8 mouse cellular contexts compared by ENCODE assay signal in genomic region chr11:52350924-52351323, GRCm38 (mm10). TPM values are rescaled to one million over a fixed set of nuclear protein-coding genes. Genes with fewer than 3 reads are reported as not detected.
DNase-seq lines count a peak whose midpoint lies in the region; ATAC-seq lines count a peak whose summit lies in the region.

No protein-coding gene starts in this region.

- WGBS in hindbrain, embryonic 10.5 days, result 0% methylated on average over 9 of the region's 9 CpGs
- WGBS in hindbrain, embryonic 12.5 days, result 2% methylated on average over 9 of the region's 9 CpGs
- under 1% methylated on average over 9 of the region's 9 CpGs for WGBS in liver, embryonic 15.5 days (ENCODE audit: insufficient replicate concordance)
- 1% methylated on average over 9 of the region's 9 CpGs for WGBS in stomach, embryonic 16.5 days

- no peaks in the 10 kb centered on the region for H3K9me3 ChIP-seq in hindbrain, embryonic 10.5 days
- H3K9me3 ChIP-seq in hindbrain, embryonic 12.5 days (replicated peaks), result no peaks in the 10 kb centered on the region
- no peaks in the 10 kb centered on the region for H3K9me3 ChIP-seq in liver, embryonic 15.5 days (replicated peaks)
- H3K9me3 ChIP-seq in stomach, embryonic 16.5 days (replicated peaks; ENCODE audit: control insufficient read depth, low read length), result no peaks in the 10 kb centered on the region

- no peaks in the 10 kb centered on the region for H3K27me3 ChIP-seq in hindbrain, embryonic 10.5 days (ENCODE audit: insufficient read depth, poor library complexity, severe bottlenecking)
- H3K27me3 ChIP-seq in hindbrain, embryonic 12.5 days, result no peaks in the 10 kb centered on the region
- H3K27me3 ChIP-seq in liver, embryonic 15.5 days, result no peaks in the 10 kb centered on the region
- H3K27me3 ChIP-seq in stomach, embryonic 16.5 days (ENCODE audit: control insufficient read depth, insufficient read depth, low read length), result no peaks in the 10 kb centered on the region

- H3K4me1 ChIP-seq in hindbrain, embryonic 10.5 days (replicated peaks), result peaks cover 23% of the 10 kb centered on the region
- no peaks in the 10 kb centered on the region for H3K4me1 ChIP-seq in hindbrain, embryonic 12.5 days
- peaks cover 33% of the 10 kb centered on the region for H3K4me1 ChIP-seq in liver, embryonic 15.5 days (replicated peaks)
- H3K4me1 ChIP-seq in stomach, embryonic 16.5 days (ENCODE audit: control insufficient read depth, insufficient read depth, low read length), result peaks cover 2% of the 10 kb centered on the region

- no peaks in the 10 kb centered on the region for H3K36me3 ChIP-seq in hindbrain, embryonic 10.5 days
- no peaks in the 10 kb centered on the region for H3K36me3 ChIP-seq in hindbrain, embryonic 12.5 days
- H3K36me3 ChIP-seq in liver, embryonic 15.5 days (replicated peaks), result no peaks in the 10 kb centered on the region
- no peaks in the 10 kb centered on the region for H3K36me3 ChIP-seq in stomach, embryonic 16.5 days (ENCODE audit: control insufficient read depth, insufficient read depth, low read length)

- ATAC-seq in hindbrain, embryonic 12.5 days (ENCODE audit: low FRiP score), result no peak
- peak; percentile 73 for ATAC-seq in liver, embryonic 15.5 days (ENCODE audit: insufficient read depth)
- ATAC-seq in stomach, embryonic 16.5 days (ENCODE audit: insufficient read depth, low FRiP score), result peak; percentile 44; the same call in 1 of the 2 replicates

- DNase-seq in hindbrain, embryonic 10.5 days (ENCODE audit: low spot score), result peak; percentile 58
- peak; percentile 48 for DNase-seq in c-Kit-positive CD71-negative TER-119-negative erythroid progenitor cells, embryonic 14.5 days (ENCODE audit: low read depth)
- peak; percentile 85 for DNase-seq in induced T-regulatory cell, adult 2 months (ENCODE audit: low read depth)
- no peak for DNase-seq in cerebellum, adult 9-11 months
- DNase-seq in ovary, postnatal 14 days (ENCODE audit: low spot score), result no peak

- H3K27ac ChIP-seq in hindbrain, embryonic 10.5 days, result peak overlapping the region; percentile 59; the same call in 1 of the 2 replicates
- no peak overlapping the region for H3K27ac ChIP-seq in hindbrain, embryonic 12.5 days
- peak overlapping the region; percentile 61; the same call in 1 of the 2 replicates for H3K27ac ChIP-seq in liver, embryonic 15.5 days (replicated peaks)
- H3K27ac ChIP-seq in stomach, embryonic 16.5 days (ENCODE audit: low read length), result no peak overlapping the region

- no peak overlapping the region for H3K4me3 ChIP-seq in hindbrain, embryonic 10.5 days
- no peak overlapping the region for H3K4me3 ChIP-seq in hindbrain, embryonic 12.5 days
- H3K4me3 ChIP-seq in liver, embryonic 15.5 days (replicated peaks), result no peak overlapping the region
- H3K4me3 ChIP-seq in stomach, embryonic 16.5 days (replicated peaks; ENCODE audit: low read length), result no peak overlapping the region

- no peak overlapping the region for H3K4me2 ChIP-seq in hindbrain, embryonic 12.5 days (replicated peaks)
- H3K4me2 ChIP-seq in liver, embryonic 15.5 days, result peak overlapping the region; percentile 43
- no peak overlapping the region for H3K4me2 ChIP-seq in stomach, embryonic 16.5 days (ENCODE audit: low read depth, low read length)

- H3K9ac ChIP-seq in hindbrain, embryonic 12.5 days, result no peak overlapping the region
- peak overlapping the region; percentile 37 for H3K9ac ChIP-seq in liver, embryonic 15.5 days
- no peak overlapping the region for H3K9ac ChIP-seq in stomach, embryonic 16.5 days (ENCODE audit: low read length)

RNA-seq across cellular contexts. Expression of gene Vdac1, which starts 9.7 kb away (rescaled TPM):
- 222 and 241 TPM in 2 replicates for polyA plus RNA-seq in hindbrain, embryonic 10.5 days (2016; fragmentation: Nextera tagmentation; extraction: Ambion mirVana)
- polyA plus RNA-seq in hindbrain, embryonic 12.5 days (2016; fragmentation: Nextera tagmentation; extraction: Ambion mirVana), result 232 and 233 TPM in 2 replicates
- polyA plus RNA-seq in liver, embryonic 15.5 days (2015; fragmentation: Nextera tagmentation; extraction: Ambion mirVana), result 119 TPM in 2 replicates
- 280 and 325 TPM in 2 replicates for polyA plus RNA-seq in stomach, embryonic 16.5 days (2015; fragmentation: Nextera tagmentation; extraction: Ambion mirVana)

RNA-seq across cellular contexts. Expression of gene 9530068E07Rik, which starts 45.3 kb away (rescaled TPM):
- polyA plus RNA-seq in hindbrain, embryonic 10.5 days (2016; fragmentation: Nextera tagmentation; extraction: Ambion mirVana), result 149 and 168 TPM in 2 replicates
- polyA plus RNA-seq in hindbrain, embryonic 12.5 days (2016; fragmentation: Nextera tagmentation; extraction: Ambion mirVana), result 172 and 178 TPM in 2 replicates
- polyA plus RNA-seq in liver, embryonic 15.5 days (2015; fragmentation: Nextera tagmentation; extraction: Ambion mirVana), result 55.4 and 58.7 TPM in 2 replicates
- polyA plus RNA-seq in stomach, embryonic 16.5 days (2015; fragmentation: Nextera tagmentation; extraction: Ambion mirVana), result 187 and 200 TPM in 2 replicates

Comparison
In these comparisons a context has a peak if more than half of its experiments do, and no peak if none do; other contexts are left out.
1. H3K27ac ChIP-seq: peak in hindbrain, embryonic 10.5 days (single experiment) and liver, embryonic 15.5 days (single experiment); none in hindbrain, embryonic 12.5 days (single experiment) and stomach, embryonic 16.5 days (single experiment).
2. DNase-seq: peak in hindbrain, embryonic 10.5 days (single experiment), c-Kit-positive CD71-negative TER-119-negative erythroid progenitor cells, embryonic 14.5 days (single experiment) and induced T-regulatory cell, adult 2 months (single experiment); none in cerebellum, adult 9-11 months (single experiment) and ovary, postnatal 14 days (single experiment).